Mouse (Mus musculus) hindbrain, embryonic 10.5 days (tissue): ENCODE measurements around the gene Rgs16. TPM values are rescaled to one million over a fixed set of nuclear protein-coding genes. Genes with fewer than 3 reads are reported as not detected.

Source experiments
- DNase-seq: peaks from one replicate; pipeline ENCODE4 v3.0.0-alpha.2; 2017; ENCODE audit warnings: low spot score
- H3K27ac ChIP-seq: fragments of 300-500 bp; sonication (generic); 2 replicates; pipeline ENCODE4 v1.5.1; 2016; ENCODE audit warnings: mild to moderate bottlenecking, moderate library complexity
- H3K27me3 ChIP-seq: fragments of 300-500 bp; sonication (generic); 2 replicates; pipeline ENCODE4 v1.6.1; 2016; ENCODE audit warnings: mild to moderate bottlenecking; ENCODE audit not compliant: poor library complexity, insufficient read depth, severe bottlenecking
- H3K36me3 ChIP-seq: fragments of 300-500 bp; sonication (generic); 2 replicates; pipeline ENCODE4 v1.6.1; 2016; ENCODE audit warnings: mild to moderate bottlenecking, moderate library complexity
- H3K4me1 ChIP-seq: fragments of 300-500 bp; sonication (generic); replicated peaks from 2 replicates; pipeline ENCODE4 v1.6.1; 2016; ENCODE audit warnings: mild to moderate bottlenecking
- H3K4me3 ChIP-seq: fragments of 300-500 bp; sonication (generic); 2 replicates; pipeline ENCODE4 v1.5.1; 2016; ENCODE audit warnings: mild to moderate bottlenecking, moderate library complexity
- H3K9me3 ChIP-seq: fragments of 300-500 bp; sonication (generic); 2 replicates; pipeline ENCODE4 v1.6.1; 2016; ENCODE audit warnings: mild to moderate bottlenecking, moderate library complexity
- WGBS: fragments of 180-500 bp; shearing (Covaris S2); methylation state at CpG from one replicate; pipeline ENCODE4 v1.1.7; 2016; 5-methylcytosine and 5-hydroxymethylcytosine counted together
- polyA plus RNA-seq: library from polyadenylated mRNA; unstranded; fragments of >200 nt; fragmentation: Nextera tagmentation; extraction: Ambion mirVana; gene quantifications from 2 replicates; pipeline ENCODE4 v1.2.1, GENCODE M21; 2016

Gene Rgs16
- polyA plus RNA-seq, 1 experiment from 2014 or later, result 21.1 TPM

- H3K27me3 ChIP-seq, result peaks cover 6% of the 10 kb centered on the region
- H3K27ac ChIP-seq, result peak overlapping the region; percentile 73
- H3K4me1 ChIP-seq, result peaks cover 58% of the 10 kb centered on the region
- 0 out of 2 replicates have a peak overlapping the region, but pooled peaks have one; percentile 18 for H3K4me3 ChIP-seq
- WGBS, result 64% methylated on average over 8 of the region's 8 CpGs
- H3K36me3 ChIP-seq, result no peaks in the 10 kb centered on the region
- H3K9me3 ChIP-seq, result no peaks in the 10 kb centered on the region
- no peak for DNase-seq
Measured at GRCm38 (mm10) chr1:153702853-153703410, 37.2 kb upstream of the Rgs16 start.

GRCm38 (mm10) chr1:153703445-153703991 is 36.6 kb upstream of the Rgs16 start:
- H3K27me3 ChIP-seq, result peaks cover 6% of the 10 kb centered on the region
- peaks cover 53% of the 10 kb centered on the region for H3K4me1 ChIP-seq
- H3K4me3 ChIP-seq, result peak overlapping the region; percentile 18; the same call in 1 of the 2 replicates
- 8% methylated on average over 12 of the region's 12 CpGs for WGBS
- DNase-seq, result peak; percentile 64
- no peaks in the 10 kb centered on the region for H3K36me3 ChIP-seq
- H3K27ac ChIP-seq, result peak overlapping the region; percentile 73
- no peaks in the 10 kb centered on the region for H3K9me3 ChIP-seq

GRCm38 (mm10) chr1:153704174-153704573 is 36.0 kb upstream of the Rgs16 start:
- WGBS, result 16% methylated on average over 7 of the region's 7 CpGs
- peak; percentile 25 for DNase-seq
- peaks cover 46% of the 10 kb centered on the region for H3K4me1 ChIP-seq
- H3K4me3 ChIP-seq, result no peak overlapping the region
- no peaks in the 10 kb centered on the region for H3K36me3 ChIP-seq
- peaks cover 6% of the 10 kb centered on the region for H3K27me3 ChIP-seq
- no peaks in the 10 kb centered on the region for H3K9me3 ChIP-seq
- H3K27ac ChIP-seq, result peak overlapping the region; percentile 73

GRCm38 (mm10) chr1:153704996-153705395 is 35.2 kb upstream of the Rgs16 start:
- Histone ChIP-seq H3K27me3 (peaks cover 6% of the 10 kb centered on the region), H3K4me3 (no peak overlapping the region), H3K4me1 (peaks cover 42% of the 10 kb centered on the region), H3K9me3 (no peaks in the 10 kb centered on the region), H3K27ac (0 out of 2 replicates have a peak overlapping the region, but pooled peaks have one; percentile 8), H3K36me3 (no peaks in the 10 kb centered on the region)
- 22% methylated on average over 3 of the region's 3 CpGs for WGBS
- DNase-seq, result peak; percentile 43

- no peaks in the 10 kb centered on the region for H3K36me3 ChIP-seq
- WGBS, result 91% methylated on average over 5 of the region's 5 CpGs
Measured at GRCm38 (mm10) chr1:153708626-153709025, 31.5 kb upstream of the Rgs16 start.

GRCm38 (mm10) chr1:153709451-153709850 is 30.7 kb upstream of the Rgs16 start:
- 69% methylated on average over 5 of the region's 5 CpGs for WGBS
- Histone ChIP-seq H3K27me3 (no peaks in the 10 kb centered on the region), H3K4me3 (no peak overlapping the region), H3K27ac (no peak overlapping the region), H3K4me1 (peaks cover 13% of the 10 kb centered on the region), H3K9me3 (no peaks in the 10 kb centered on the region), H3K36me3 (no peaks in the 10 kb centered on the region)
- no peak for DNase-seq

More at GRCm38 (mm10) chr1:153708626-153709025, 31.5 kb upstream of the Rgs16 start:
- Histone ChIP-seq H3K4me1 (peaks cover 21% of the 10 kb centered on the region), H3K27ac (no peak overlapping the region), H3K4me3 (no peak overlapping the region), H3K9me3 (no peaks in the 10 kb centered on the region), H3K27me3 (no peaks in the 10 kb centered on the region)
- no peak for DNase-seq

- no peak for DNase-seq
- Histone ChIP-seq H3K27me3 (no peaks in the 10 kb centered on the region), H3K9me3 (no peaks in the 10 kb centered on the region), H3K36me3 (no peaks in the 10 kb centered on the region), H3K4me1 (peaks cover 3% of the 10 kb centered on the region; the same call in 1 of the 2 replicates), H3K27ac (no peak overlapping the region), H3K4me3 (no peak overlapping the region)
- 84% methylated on average over 3 of the region's 3 CpGs for WGBS
Measured at GRCm38 (mm10) chr1:153711544-153712262, 28.4 kb upstream of the Rgs16 start.

- DNase-seq, result no peak
- H3K27me3 ChIP-seq, result no peaks in the 10 kb centered on the region
- WGBS, result 88% methylated on average over 2 of the region's 2 CpGs
Measured at GRCm38 (mm10) chr1:153712633-153713032, 27.5 kb upstream of the Rgs16 start.

GRCm38 (mm10) chr1:153717990-153718389 is 22.2 kb upstream of the Rgs16 start:
- Histone ChIP-seq H3K36me3 (no peaks in the 10 kb centered on the region), H3K27me3 (no peaks in the 10 kb centered on the region), H3K4me3 (no peak overlapping the region), H3K9me3 (no peaks in the 10 kb centered on the region), H3K4me1 (no peaks in the 10 kb centered on the region), H3K27ac (no peak overlapping the region)
- DNase-seq, result no peak
- 73% methylated on average over 1 of the region's 1 CpGs for WGBS

More at GRCm38 (mm10) chr1:153712633-153713032, 27.5 kb upstream of the Rgs16 start:
- Histone ChIP-seq H3K9me3 (no peaks in the 10 kb centered on the region), H3K27ac (no peak overlapping the region), H3K4me1 (peaks cover 3% of the 10 kb centered on the region; the same call in 1 of the 2 replicates), H3K4me3 (no peak overlapping the region), H3K36me3 (no peaks in the 10 kb centered on the region)

GRCm38 (mm10) chr1:153720935-153721334 is 19.2 kb upstream of the Rgs16 start:
- no peak overlapping the region for H3K27ac ChIP-seq
- H3K9me3 ChIP-seq, result no peaks in the 10 kb centered on the region
- 87% methylated on average over 7 of the region's 7 CpGs for WGBS
- H3K4me1 ChIP-seq, result no peaks in the 10 kb centered on the region
- H3K27me3 ChIP-seq, result no peaks in the 10 kb centered on the region
- DNase-seq, result no peak
- no peaks in the 10 kb centered on the region for H3K36me3 ChIP-seq
- no peak overlapping the region for H3K4me3 ChIP-seq

- DNase-seq, result no peak
- Histone ChIP-seq H3K36me3 (no peaks in the 10 kb centered on the region), H3K4me1 (no peaks in the 10 kb centered on the region), H3K4me3 (no peak overlapping the region), H3K27me3 (no peaks in the 10 kb centered on the region), H3K27ac (no peak overlapping the region), H3K9me3 (no peaks in the 10 kb centered on the region)
- WGBS, result 86% methylated on average over 9 of the region's 9 CpGs
Measured at GRCm38 (mm10) chr1:153721565-153722310, 18.4 kb upstream of the Rgs16 start.

GRCm38 (mm10) chr1:153723426-153723825 is 16.7 kb upstream of the Rgs16 start:
- Histone ChIP-seq H3K27me3 (no peaks in the 10 kb centered on the region), H3K36me3 (no peaks in the 10 kb centered on the region), H3K4me1 (no peaks in the 10 kb centered on the region), H3K9me3 (no peaks in the 10 kb centered on the region), H3K27ac (no peak overlapping the region), H3K4me3 (no peak overlapping the region)
- no peak for DNase-seq
- WGBS, result 79% methylated on average over 9 of the region's 9 CpGs
